Mouse (Mus musculus): Measurements from ENCODE around the gene Mrrf.
"Not testable (repeated sequence)": the region's sequence is repeated elsewhere in the genome, so short reads cannot be mapped to it uniquely, and the experiment has no call there.

The Mrrf gene

GRCm38 (mm10) chr2:36135887-36136286, 302 bp upstream of the Mrrf start:
- no peak for DNase-seq

- DNase-seq = no peak
Observed at GRCm38 (mm10) chr2:36139096-36139495, 2.9 kb downstream of the Mrrf start.

DNA sequence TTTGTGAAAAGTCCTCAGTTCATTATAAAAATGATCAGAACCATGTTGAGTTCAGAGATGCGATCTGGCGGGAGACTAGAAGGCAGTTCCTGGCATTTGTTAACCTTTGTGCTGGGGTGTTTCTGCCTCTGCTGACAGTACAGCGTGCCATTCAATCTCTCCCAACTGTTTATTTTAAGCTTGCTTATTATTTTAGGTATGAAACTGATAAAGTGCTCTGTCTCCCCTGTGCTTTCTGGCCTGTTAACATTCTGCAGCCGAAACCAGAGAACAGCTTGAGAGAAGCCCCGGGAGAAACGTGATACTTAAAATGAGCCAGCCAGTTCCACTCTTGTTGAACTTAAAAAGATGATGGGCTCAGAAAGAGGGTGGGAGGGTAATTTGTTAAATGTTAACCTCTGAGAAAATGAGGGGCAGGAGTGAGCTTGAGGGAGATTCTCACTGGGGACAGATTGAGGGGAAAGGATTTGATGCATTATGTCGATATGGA, 12.7 kb downstream of the Mrrf start:
- no peak for DNase-seq

DNA sequence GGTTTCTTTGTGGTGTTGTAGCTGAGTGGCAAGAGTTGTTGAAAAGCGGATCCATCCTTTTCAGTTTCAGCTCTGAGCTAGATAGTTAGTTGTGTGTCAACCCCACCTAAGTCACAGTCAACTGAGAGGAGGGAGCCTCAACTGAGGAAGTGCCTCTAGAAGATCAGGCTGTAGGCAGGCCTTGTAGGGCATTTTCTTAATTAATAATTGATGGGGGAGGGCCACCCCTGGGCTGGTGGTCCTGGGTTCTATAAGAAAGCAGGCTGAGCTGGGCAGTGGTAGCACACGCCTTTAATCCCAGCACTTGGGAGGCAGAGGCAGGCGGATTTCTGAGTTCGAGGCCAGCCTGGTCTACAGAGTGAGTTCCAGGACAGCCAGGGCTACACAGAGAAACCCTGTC, 16.2 kb downstream of the Mrrf start:
- not testable (repeated sequence) for DNase-seq

DNA sequence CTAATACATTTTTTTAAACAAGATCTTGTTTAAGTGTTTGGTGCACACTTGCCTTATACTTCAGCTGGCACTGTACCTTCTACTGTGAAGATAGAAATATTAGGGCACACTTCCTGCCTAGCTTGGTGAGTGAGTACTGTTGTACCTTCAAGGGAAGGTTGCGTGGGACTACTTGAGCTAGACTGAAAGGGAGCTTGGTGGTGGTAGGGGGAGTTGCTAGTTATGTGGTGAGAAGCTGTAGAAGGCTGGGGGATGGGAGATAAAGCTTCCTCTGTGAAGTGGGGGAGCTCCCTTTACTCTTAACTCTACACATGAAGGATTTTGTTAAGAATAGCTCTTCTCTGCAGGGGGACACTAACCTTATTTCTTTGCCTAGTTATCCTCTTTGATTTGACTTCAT, 21.3 kb downstream of the Mrrf start:
- no peak for DNase-seq

GRCm38 (mm10) chr2:36159336-36159735, 23.1 kb downstream of the Mrrf start:
- DNase-seq = no peak

- DNase-seq = no peak
Observed at GRCm38 (mm10) chr2:36167990-36168618, 31.9 kb downstream of the Mrrf start.

DNA sequence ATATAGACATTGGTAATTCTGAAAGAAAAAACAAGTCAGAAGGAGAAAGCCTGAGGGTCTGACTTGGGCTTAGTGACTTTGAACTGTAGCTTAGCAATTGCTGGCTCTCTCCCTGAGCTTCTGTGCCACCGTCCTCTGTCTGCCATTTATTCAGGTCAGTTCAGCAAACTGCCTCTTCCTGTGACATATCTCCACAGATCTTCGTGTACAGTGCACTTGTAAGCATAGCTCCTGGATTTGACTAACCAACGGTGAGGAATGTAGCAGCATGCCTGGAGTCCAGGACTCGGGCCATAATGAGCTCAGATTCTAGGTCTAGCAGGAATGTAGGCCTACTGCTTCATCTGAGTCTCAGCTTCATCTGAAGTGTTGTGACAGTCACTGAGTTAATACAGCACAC, 33.0 kb downstream of the Mrrf start:
- DNase-seq = no peak

- no peak for DNase-seq
Observed at GRCm38 (mm10) chr2:36172136-36172535, 35.9 kb downstream of the Mrrf start.

GRCm38 (mm10) chr2:36172574-36172973, 36.4 kb downstream of the Mrrf start:
- DNase-seq = no peak

GRCm38 (mm10) chr2:36179487-36179886, 43.3 kb downstream of the Mrrf start:
- no peak for DNase-seq

- DNase-seq = not testable (repeated sequence)
Observed at GRCm38 (mm10) chr2:36181587-36182368, 45.6 kb downstream of the Mrrf start.

DNA sequence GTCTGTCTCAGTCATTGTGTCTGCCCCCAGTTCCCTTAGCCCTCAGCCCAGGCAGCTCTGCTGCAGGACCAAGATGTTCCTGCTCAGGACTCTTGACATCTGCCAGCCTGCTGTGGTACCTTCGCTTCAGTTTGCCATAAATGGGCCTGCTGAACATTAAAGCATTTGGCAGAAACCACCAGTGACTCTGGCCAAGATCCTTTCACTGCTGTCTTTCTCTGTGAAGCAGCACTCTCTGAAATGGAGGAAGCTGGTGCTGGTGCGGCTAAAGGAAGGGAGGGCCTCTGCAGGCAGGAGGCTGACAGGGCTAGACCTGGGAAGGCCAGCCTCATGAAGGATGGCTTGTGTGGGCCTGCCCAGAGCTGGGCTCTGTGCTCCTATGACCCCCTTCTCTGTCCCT, 47.1 kb downstream of the Mrrf start:
- DNase-seq = no peak

DNA sequence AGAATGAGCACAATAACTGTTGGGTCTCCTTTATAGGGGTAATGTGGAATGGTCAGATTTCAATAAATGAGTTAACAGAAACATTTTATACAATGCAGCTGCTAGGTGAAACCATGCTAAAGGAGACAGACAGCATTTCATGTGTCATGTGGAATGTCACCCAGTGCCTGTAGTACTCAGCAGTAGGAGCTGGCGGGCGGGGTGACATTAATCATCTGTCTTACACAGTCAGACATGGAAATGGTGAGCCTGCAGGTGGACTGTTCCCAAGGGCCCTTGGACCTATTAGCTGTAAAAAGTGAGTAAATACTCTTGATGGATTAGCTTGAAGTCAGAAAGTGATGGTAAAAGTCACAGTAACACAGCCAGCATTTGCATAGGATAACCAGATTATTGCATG, 48.0 kb downstream of the Mrrf start:
- no peak for DNase-seq

DNA sequence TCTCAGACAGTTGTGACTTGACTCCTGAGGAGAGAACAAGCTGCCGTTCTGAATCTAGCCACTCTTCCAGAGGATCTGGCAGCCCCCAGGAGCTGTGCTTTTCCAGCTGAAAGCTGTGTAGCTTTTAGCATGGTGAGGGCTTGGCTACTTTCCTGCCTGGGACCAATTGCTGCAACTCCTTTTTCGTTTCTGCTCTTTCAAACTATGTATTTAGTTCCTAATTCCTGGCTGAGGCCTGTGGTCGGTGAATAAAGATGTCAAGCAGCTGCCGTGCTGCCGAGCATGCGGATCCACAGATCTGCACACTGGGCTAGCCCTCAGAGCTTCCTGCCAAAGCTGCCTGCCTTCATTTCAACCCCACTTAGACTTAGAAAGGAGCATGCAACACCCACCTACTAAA, 48.7 kb downstream of the Mrrf start:
- DNase-seq = no peak

GRCm38 (mm10) chr2:36189200-36189599, 53.0 kb downstream of the Mrrf start:
- not testable (repeated sequence) for DNase-seq

DNA sequence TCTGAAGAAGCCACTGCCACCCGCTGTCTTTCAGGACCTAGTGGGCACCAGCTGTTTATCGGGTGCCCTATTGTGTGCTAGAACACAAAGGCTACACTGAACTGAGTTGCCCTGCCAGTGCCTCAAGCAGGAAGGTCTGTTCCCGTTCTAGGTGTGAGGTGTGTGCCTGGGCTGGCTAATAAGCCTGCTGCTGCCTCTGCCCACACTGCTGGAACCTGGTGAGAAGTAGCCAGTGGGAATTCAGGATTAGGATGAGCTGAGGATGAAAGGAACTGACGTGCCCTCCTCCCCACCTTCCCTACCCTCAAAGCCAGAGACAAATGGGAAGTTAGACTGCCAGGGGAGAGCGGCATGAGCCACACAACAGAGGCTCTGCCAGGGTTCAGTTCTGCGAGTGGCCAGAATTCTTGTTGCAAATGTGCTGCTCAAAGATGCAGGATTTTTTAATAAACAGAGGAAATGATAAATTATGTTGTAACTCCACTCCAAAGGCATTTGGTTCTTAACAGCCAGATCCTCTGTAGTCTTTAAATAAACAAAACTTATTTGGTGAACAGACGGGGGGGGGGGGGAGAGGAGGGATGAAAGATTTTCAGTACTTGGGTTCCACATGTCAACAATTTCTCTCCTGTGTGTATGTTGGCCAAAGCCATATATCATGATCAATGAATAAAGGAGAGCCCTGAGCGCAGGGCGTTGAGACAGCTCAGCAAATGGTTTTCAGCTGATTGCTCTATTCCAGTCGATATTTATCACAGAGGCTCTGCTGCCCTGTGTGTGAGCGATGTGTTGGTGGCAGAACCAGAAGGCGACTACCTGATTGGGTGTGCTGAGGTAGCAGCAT, 55.1 kb downstream of the Mrrf start:
- no peak for DNase-seq

DNA sequence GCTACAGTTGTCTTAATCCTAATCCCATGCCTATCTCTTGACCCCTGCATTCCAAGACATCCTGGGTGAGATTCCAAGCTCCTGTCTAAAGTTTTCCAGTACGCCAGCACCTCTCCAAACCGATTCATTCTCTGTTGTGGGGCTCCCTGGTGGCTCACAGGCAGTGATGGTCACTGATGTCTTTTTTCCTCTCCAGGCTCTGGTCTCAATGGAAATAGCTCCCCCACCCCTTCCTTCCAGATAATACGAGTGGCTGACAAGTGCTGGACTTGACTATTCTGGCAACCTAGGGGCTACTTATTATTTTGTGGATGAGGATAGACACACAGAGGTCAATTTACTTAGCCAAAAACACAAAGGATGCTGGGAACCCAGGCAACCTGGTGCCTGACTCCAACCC, 60.8 kb downstream of the Mrrf start:
- no peak for DNase-seq

DNA sequence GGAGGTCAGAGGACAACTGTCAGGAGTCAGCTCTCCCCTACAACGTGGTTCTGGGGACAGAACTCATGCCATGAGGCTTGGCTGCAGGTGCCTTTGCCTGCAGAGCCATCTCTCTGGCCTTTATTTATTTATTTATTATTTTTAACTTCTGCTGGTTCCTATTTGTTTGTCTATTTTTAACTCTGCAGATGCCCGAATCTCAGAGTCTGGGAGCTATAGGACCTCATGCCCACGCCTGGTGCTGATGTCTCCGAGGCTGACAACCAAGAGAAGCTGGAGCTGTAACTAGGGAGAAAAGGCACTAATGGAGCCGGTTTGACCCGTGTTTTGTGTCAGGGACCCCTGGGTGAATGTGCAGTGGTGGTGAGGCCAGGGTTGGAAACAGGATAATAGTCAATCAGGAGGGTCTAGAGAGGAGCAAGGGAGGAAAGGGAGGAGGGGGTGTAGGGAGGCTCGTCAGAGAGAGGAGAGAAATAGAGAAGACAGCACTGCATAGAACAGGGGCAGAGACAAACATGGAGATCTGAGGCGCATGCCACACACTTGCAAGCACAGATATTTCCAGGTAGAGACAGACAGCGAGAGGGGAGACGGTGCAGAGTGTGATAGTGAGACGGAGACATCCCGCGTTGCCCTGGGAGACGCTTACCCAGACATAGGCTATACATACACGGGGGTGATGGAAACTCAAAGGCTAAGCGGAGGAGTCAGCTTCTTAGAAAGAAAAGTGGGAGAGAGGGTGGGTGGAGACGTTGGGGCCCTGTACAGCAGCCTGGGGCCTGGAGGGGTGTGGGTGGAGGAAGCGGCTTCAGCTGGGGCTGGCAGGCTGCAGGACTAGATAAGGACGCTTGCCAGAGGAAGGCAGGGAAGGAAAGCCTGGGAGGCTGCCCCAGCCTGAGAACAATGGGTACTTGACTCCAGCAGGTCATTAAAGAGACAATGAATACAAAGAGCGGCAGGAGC, 62.0 kb downstream of the Mrrf start:
- no peak for DNase-seq

- DNase-seq = no peak
Observed at GRCm38 (mm10) chr2:36198882-36199262, 62.7 kb downstream of the Mrrf start.

DNA sequence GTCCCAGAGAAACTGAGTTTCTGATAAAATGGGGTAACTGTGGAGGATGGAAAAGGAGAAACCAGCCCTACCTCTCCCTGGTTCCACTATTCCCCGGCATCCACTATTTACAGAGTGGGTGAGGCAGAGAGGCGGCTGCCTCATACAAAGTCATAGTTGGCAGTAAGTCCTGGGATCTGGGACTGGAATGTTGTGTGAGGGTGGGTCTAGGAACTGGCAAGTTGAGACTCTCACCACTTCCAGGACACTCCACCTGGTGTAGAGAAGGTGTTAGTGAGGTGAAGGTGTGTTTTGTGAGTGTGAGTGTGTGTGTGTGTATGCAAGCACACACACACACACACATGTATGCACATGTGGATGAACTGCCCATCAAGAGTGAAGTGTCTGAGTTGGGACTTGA, 64.6 kb downstream of the Mrrf start:
- no peak for DNase-seq
